In the genomic region with DNA sequence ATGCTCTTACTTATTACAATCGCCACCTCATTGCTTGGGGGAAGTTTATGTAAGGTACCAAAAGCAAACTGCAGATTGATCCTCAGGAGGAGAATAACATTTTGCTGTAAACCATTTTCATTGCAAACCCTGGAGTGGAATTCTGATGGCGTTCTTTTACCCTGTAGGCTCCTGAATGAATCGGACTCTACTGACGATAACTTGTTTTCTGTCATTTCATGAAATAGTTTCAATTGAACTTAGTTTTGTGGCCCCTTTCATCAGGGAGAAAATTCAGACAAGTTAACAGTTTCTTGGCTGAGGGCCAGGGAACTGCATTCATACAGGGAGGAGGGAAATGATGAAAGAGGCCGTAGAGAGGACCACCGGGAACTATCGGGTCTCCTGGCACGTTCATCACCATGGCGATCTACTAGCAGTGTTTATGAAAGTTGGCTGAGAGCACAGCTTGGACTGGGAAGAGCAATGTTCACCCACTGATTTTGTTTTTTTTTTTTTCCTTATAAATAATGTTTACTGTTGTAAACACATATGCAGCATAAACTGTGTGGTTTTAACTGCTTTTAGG, we compare ENCODE assay signal across 10 mouse cellular contexts.
DNase-seq lines count a peak whose midpoint lies in the region; ATAC-seq lines count a peak whose summit lies in the region.
"Had no signal": no experiment of that assay in that cellular context is flagged by ENCODE, and none has a peak within 500 bp of the region (broad histone marks: within the 10 kb centered on the region; RNA-seq: fewer than 3 reads in every experiment).

No protein-coding gene starts in this region.

- no peaks in the 10 kb centered on the region; the same call in 1 of the 2 replicates for H3K4me1 ChIP-seq in lung, embryonic 15.5 days
- H3K4me1 ChIP-seq in hindbrain, embryonic 12.5 days: peaks cover 2% of the 10 kb centered on the region; the same call in 1 of the 2 replicates
- H3K4me1 ChIP-seq in midbrain, embryonic 16.5 days (ENCODE audit: control insufficient read depth, insufficient read depth, low read length): peaks cover 11% of the 10 kb centered on the region
- H3K4me1 ChIP-seq: megakaryocyte, embryonic 14.5 days had no signal

- H3K9ac ChIP-seq in lung, embryonic 15.5 days: no peak overlapping the region
- no peak overlapping the region for H3K9ac ChIP-seq in hindbrain, embryonic 12.5 days
- no peak overlapping the region for H3K9ac ChIP-seq in midbrain, embryonic 16.5 days (ENCODE audit: low read depth, low read length)

- H3K27ac ChIP-seq in lung, embryonic 15.5 days: no peak overlapping the region
- H3K27ac ChIP-seq in hindbrain, embryonic 12.5 days: no peak overlapping the region
- no peak overlapping the region for H3K27ac ChIP-seq in midbrain, embryonic 16.5 days (ENCODE audit: low read length)

- H3K4me3 ChIP-seq in lung, embryonic 15.5 days: no peak overlapping the region
- H3K4me3 ChIP-seq in hindbrain, embryonic 12.5 days: no peak overlapping the region
- no peak overlapping the region for H3K4me3 ChIP-seq in midbrain, embryonic 16.5 days (ENCODE audit: low read depth, low read length)
- H3K4me3 ChIP-seq: megakaryocyte, embryonic 14.5 days had no signal

- H3K27me3 ChIP-seq in lung, embryonic 15.5 days: no peaks in the 10 kb centered on the region
- no peaks in the 10 kb centered on the region for H3K27me3 ChIP-seq in hindbrain, embryonic 12.5 days
- H3K27me3 ChIP-seq in midbrain, embryonic 16.5 days (ENCODE audit: control insufficient read depth, insufficient read depth, low read depth, low read length): no peaks in the 10 kb centered on the region
- H3K27me3 ChIP-seq: megakaryocyte, embryonic 14.5 days had no signal

- WGBS in lung, embryonic 15.5 days: 12% methylated on average over 9 of the region's 9 CpGs
- 30% methylated on average over 9 of the region's 9 CpGs for WGBS in hindbrain, embryonic 12.5 days
- 25% methylated on average over 9 of the region's 9 CpGs for WGBS in midbrain, embryonic 16.5 days

- peak; percentile 65; the same call in 1 of the 2 replicates for ATAC-seq in lung, embryonic 15.5 days (ENCODE audit: borderline replicate concordance, extremely low read depth, low FRiP score, low TSS enrichment)
- ATAC-seq in hindbrain, embryonic 12.5 days (ENCODE audit: low FRiP score): peak; percentile 77; the same call in 1 of the 2 replicates
- ATAC-seq in midbrain, embryonic 16.5 days: peak; percentile 73; the same call in 1 of the 2 replicates

- H3K4me2 ChIP-seq in lung, embryonic 15.5 days: peak overlapping the region; percentile 28
- no peak overlapping the region for H3K4me2 ChIP-seq in hindbrain, embryonic 12.5 days (replicated peaks)
- no peak overlapping the region for H3K4me2 ChIP-seq in midbrain, embryonic 16.5 days (ENCODE audit: low read length)

- DNase-seq in cerebellum, postnatal 10 days: peak; percentile 44
- DNase-seq in cerebellum, adult 18-20 months: no peak
- no peak for DNase-seq in lung, adult 18-20 months
- DNase-seq in adrenal gland, postnatal 36 days: no peak
- no peak for DNase-seq in liver
- DNase-seq: layer of hippocampus, adult 9-11 months had no signal

- H3K9me3 ChIP-seq in lung, embryonic 15.5 days: no peaks in the 10 kb centered on the region
- H3K9me3 ChIP-seq in hindbrain, embryonic 12.5 days (replicated peaks): no peaks in the 10 kb centered on the region
- H3K9me3 ChIP-seq in midbrain, embryonic 16.5 days (replicated peaks; ENCODE audit: control insufficient read depth, low read length, poor library complexity, severe bottlenecking): no peaks in the 10 kb centered on the region
- H3K9me3 ChIP-seq: megakaryocyte, embryonic 14.5 days had no signal

- H3K36me3 ChIP-seq in lung, embryonic 15.5 days: no peaks in the 10 kb centered on the region
- no peaks in the 10 kb centered on the region for H3K36me3 ChIP-seq in hindbrain, embryonic 12.5 days
- H3K36me3 ChIP-seq in midbrain, embryonic 16.5 days (ENCODE audit: control insufficient read depth, insufficient read depth, low read length): no peaks in the 10 kb centered on the region

Comparison
In these comparisons a context has a peak if more than half of its experiments do, and no peak if none do; other contexts are left out.
1. DNase-seq: peak in cerebellum, postnatal 10 days (2 of 2); none in cerebellum, adult 18-20 months (0 of 2), lung, adult 18-20 months (0 of 2), adrenal gland, postnatal 36 days (0 of 2) and liver (single experiment).
2. Peak in every context shown above with its lines, with median percentiles within 50 percentile points of each other: ATAC-seq.